Mouse (Mus musculus) layer of hippocampus, postnatal 36 days (tissue): Measurements from ENCODE around the gene Adat2. TPM values are rescaled to one million over a fixed set of nuclear protein-coding genes. Genes with fewer than 3 reads are reported as not detected.

ENCODE experiments used
- DNase-seq, 2 experiments: peaks; one replicate each; pipeline ENCODE4 v3.0.0; 2022
- total RNA-seq, 2 experiments: library from RNA; stranded (reverse); gene quantifications; 2 replicates each; pipeline ENCODE4 v1.2.3; 2021

Gene Adat2
- 10 to 100 TPM in 1 of 2 experiments, 1 to 10 TPM in 1; 8.3 to 11.3 TPM for total RNA-seq

DNA sequence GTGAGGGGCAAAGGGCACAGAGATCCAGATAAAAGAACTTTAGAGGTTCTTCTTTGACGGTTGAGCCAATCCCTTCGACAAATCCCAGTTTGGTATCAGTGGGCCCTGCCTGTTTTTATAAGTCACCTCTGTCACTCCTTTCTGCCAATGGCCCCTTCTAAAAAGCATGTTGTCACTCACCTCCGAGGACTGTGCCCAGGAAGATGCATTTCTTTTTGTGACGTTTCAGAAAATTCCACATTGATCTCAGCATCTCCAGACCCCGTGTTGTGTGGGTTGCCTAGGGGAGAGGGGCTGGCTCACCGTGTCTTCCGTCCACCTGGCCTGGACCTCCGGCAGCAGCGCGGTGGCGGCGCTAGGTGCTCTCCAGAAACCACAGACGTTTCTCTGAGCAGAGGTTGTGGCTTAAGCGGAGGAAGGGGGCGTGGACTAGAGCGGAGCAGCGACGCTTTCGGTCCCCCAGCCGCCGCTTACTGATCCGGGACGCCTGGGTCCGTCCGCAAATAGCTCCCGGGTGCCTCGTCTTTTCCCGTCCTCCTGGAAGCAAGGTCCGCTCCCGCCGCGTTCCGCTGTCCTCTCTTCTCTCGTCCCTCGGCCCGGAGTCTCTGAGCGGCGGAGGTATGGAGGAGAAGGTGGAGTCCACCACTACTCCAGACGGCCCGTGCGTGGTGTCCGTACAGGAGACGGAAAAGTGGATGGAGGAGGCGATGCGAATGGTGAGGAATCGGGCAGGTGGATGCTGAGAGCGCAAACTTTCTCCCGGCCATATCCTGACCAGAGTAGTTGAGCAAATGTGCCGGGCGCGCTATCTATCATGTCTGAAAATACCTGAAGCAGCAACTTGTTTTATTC is at the start of gene Adat2, which contains the start of gene Pex3:
Gene Adat2 (plus strand): TSS at position 249 of the 852 bp plus-strand sequence.
Gene Pex3 (minus strand): TSS at position 497 of the 852 bp plus-strand sequence.
- peak; percentile 86 to 88 for DNase-seq

DNA sequence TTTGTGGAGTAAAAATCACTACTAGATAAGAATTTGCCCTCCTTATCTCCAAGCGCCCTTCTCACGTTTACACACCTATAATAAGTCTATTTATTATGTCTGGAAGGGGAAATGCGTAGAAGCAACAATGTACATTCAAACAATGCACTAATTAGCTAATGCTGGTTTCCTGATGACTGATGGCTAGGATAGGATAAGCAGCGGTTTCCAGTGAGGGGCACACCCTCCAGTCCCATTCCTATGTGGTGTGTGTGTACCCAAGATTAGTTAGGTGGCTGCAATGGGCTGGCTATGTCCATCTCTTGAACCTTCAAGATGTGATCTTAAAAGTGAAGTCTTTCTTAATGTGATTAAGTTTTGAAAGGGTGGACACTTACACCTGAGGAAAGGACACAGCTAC is 30.8 kb upstream of the Adat2 start:
- DNase-seq: no peak

DNA sequence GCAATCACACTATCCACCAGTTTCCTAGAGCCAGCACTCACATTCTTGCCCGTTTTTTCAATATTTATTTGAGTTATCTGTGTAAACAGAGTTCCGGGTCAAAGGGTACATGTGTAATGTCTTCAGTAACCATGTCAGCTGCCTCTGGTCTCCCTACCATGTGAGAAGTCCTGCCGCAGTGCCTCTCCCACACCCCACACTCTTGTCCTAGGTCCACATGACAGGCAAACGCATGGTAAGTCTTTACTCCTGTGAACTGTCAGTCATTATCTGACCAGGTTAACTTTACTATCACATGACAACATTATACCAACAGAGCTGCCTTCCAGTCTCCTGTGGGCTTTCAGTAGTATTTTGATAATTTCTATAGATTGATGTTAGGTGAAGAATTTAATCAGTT is 24.5 kb upstream of the Adat2 start:
- no peak for DNase-seq

DNA sequence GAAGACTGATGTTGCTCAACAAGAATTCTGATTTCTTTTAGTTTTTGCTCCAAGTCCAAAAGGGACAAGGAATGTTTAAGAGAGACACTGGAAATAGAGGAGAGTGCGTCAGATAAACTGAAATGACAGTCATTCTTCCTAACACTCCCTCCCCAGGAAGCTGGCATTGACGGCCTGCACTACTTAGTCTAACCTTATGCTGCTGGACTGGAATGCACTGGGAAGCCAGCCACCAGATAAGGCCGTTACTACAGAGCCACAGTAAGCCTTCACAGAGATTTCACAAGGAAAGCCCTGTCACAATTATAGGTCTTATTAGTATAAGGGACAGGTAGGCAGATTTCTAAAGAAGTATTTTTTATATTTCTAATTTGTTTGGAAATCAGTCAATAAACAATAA is 17.9 kb upstream of the Adat2 start:
- no peak for DNase-seq

- DNase-seq: no peak
Observed at GRCm38 (mm10) chr10:13536706-13537105, 16.0 kb upstream of the Adat2 start.

- no peak for DNase-seq
Observed at GRCm38 (mm10) chr10:13539769-13540333, 12.8 kb upstream of the Adat2 start.

GRCm38 (mm10) chr10:13541721-13542120 is 11.0 kb upstream of the Adat2 start:
- no peak for DNase-seq

- no peak for DNase-seq
Observed at GRCm38 (mm10) chr10:13553498-13553985, 848 bp downstream of the Adat2 start.

- no peak for DNase-seq
Observed at GRCm38 (mm10) chr10:13554316-13554715, 1.6 kb downstream of the Adat2 start.

DNA sequence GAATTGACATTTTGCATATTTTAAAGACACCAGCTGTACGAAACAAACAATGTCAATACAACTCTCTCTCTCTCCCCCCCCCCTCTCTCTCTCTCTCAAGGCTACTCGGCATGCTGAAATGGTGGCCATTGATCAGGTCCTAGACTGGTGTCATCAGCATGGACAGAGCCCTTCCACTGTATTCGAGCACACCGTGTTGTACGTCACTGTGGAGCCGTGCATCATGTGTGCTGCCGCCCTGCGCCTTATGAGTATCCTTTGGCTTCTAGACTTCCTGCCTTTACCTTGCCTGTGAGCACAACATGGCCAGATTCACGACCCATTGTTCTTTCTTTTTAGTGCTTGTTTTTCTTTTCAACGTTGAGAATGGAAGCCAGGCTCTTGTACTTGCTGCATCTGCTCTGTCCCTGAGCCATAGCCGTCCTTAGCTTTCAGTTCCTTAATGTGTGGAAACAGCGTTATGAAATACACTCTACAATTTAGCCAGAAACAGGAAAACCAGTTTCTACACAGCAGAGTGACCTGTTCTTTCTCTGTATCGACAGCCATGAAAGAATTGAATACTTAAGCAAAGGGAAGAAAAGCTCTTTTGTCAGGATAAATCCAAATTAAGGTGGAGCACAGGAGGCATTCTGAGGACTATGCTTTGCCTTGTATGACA is 7.5 kb downstream of the Adat2 start:
- DNase-seq: no peak

DNA sequence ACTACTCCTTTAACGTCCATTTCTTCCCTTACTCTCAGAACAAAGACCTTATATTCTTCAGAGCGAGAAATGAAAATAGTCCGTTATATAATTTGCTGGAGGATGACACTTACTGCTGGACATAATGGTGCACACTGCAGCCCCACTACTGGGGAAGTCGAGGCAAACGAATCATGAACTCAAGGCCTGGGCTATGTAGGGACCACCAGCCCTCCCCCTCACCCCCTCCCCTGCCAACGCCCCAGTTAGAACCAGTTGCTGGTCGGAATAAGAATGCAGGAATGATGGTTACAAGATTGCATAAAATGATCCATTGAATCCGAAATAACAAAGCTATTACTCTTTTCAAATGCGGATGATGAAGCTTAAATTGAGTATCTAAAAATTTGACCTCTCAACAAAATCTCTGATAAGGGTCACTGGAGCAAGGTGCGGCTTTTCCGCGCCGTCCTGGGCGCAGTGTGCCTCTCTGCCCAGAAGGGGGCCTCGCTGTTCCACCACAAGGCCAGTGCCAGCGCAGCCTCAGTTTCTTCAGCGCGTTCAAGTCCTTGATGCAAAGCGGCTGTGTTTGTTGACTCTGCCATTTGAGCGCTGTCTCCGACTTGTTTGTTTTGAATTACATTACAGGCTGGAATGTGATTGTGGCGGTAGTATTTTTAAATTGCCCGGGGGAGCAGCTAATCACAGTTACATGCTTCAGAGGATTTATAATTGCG is 11.8 kb downstream of the Adat2 start:
- DNase-seq: peak; percentile 70 to 73

DNA sequence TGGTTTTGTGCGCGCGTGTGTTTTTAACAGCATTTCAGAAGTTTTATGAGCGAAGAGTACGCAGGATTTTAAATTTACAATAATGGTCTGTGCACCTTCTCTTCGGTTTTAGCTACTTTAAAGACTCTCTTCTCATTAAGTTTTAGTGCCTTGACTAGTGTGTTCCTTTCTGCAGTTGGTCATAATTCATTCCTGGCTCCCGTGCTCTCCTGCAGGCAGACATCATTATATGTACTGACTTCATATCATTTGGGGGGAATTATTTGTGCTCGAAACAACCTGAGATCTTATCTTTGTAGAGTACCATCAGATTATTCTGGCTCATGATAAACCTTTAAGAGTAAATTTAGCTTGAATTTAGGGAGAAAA is 12.4 kb downstream of the Adat2 start:
- no peak for DNase-seq

DNA sequence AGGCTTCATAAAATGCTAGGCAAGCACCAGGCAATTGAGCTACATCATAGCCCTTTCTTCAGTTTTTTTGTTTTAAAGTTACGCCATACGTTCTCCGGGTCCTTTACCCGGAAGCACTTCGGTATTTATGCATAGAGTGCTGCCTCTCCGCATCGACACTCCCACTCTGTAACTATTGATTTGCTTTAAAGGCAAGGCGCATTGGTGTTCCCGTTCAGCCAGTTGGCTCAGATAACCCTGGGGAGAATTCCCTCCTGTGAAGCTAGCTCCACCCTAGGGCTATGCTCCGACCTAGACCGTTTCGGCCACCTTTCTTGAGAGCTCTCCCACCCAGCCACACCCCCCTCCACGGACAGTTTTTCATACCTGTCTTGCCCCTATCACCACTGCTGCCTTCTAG is 13.7 kb downstream of the Adat2 start:
- no peak for DNase-seq

DNA sequence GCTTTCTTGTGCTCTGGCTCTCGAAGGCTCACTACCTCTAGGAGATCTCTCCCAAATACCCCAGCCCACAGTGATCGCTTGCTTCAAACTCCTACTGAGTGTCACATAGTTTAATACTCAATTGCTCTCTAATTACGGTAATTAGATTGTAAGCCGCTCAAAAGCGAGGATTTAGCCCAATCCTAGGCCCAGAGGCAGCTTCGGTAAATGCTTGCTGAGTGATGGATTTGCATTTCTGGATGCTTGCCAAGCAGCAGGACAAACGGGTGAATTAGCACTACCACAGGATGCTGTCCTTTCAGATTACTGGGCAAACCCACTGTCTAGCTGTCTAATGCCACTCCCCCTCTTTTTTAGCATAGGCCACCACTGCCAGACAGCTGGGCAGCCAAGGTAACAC is 17.1 kb downstream of the Adat2 start:
- no peak for DNase-seq

DNA sequence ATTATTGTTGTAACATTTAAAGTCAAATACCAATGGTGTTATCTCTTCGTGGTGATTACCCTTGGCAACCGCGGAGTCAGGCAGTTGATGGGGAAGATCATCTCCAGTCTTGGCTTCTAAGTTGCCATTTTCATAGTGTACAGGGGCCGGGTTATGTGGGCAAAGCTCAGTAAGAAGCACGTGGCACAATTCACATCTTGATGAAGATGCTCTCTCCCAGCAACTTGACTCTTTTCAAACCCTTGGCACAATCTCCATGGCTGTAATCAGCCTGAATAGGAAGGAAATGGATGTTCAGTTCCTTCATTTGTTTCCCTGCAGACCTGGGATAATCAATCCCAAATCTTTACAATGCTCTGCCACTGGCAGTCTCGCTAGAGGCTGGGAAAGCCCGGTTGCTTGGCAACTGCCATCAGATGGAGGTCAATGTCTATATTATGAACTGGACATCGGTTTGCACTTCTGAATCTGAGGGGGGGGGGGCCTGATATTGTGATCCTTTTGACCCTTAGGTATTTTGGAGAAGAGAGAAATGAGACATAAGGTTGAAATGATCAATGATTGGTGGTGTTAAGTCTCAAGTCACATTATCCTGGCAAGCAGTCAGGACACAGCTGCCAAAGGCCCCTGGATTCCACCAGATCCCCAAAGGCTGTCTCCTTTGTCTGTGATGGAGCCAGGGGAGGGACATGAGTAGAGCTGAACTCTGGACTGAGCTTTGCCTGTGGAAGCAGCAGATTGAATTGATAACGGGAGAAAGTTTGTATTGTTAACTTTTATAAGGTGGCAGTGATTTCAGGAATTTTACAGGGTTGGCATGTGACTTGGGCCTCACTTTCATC is 18.2 kb downstream of the Adat2 start:
- DNase-seq: no peak

GRCm38 (mm10) chr10:13572003-13572402 is 19.3 kb downstream of the Adat2 start:
- no peak for DNase-seq

GRCm38 (mm10) chr10:13572410-13572809 is 19.7 kb downstream of the Adat2 start:
- no peak for DNase-seq

- DNase-seq: no peak
Observed at GRCm38 (mm10) chr10:13577123-13577522, 24.4 kb downstream of the Adat2 start.

- DNase-seq: no peak
Observed at GRCm38 (mm10) chr10:13587914-13588313, 35.2 kb downstream of the Adat2 start.

- DNase-seq: no peak
Observed at GRCm38 (mm10) chr10:13592196-13592595, 39.5 kb downstream of the Adat2 start.

- no peak for DNase-seq
Observed at GRCm38 (mm10) chr10:13593529-13593928, 40.8 kb downstream of the Adat2 start.

DNA sequence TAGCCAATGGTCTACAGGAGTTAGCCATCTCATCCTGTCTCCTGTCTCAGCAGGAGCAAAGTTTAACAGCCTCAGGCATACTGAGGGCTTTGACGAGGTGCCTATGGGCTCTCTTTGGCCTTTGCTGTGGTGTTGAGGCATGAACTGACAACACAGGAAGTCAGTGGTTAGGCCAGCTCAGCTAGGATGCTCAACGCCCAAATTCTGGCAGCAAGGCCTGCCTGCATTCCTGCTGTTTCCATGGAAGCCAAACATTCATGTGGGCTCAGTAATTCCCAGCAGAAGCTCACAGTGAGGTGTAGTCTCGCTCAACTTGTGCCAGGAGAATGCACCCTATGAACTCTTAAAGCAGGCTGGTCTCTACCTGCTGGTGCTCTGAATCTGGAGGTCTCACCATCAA is 43.4 kb downstream of the Adat2 start:
- peak in 1 of 2 experiments; percentile 11 for DNase-seq
